Mouse (Mus musculus): ENCODE measurements at regions not wholly inside any gene's neighbourhood (a gene's known extent, or its start where the extent isn't known, plus 50 kb on each side); places are given as distances from the start of the nearest gene placed in this dataset.

DNA sequence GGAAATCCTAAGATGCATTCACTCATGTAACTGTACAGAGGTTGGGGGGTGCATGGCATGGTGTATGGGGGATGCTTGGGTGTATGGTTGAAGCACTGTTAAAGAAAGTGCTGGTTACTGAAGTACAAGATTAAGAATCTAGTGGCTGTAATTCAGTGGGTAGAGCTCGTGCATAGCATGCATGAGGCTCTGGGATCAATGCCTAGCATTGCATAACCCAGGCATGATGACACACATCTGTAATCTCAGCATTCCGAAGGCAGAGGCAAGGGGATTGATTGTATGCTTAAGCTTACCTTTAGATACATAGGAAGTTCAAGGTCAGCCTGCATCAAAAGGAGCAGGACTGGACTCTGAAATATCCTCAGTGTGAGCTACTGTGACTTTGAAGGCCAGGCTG lies 67.7 kb upstream of the Zfp280d start:
- TF ChIP-seq HCFC1 (IDR thresholded peaks at IDR 0.05; ENCODE audit: borderline replicate concordance, insufficient read depth, low read length) = no peak
- TF ChIP-seq MAFK (IDR thresholded peaks at IDR 0.05; ENCODE audit: insufficient read depth, low read depth, low read length) = no peak
- no peak for TF ChIP-seq ZC3H11A (IDR thresholded peaks at IDR 0.05; ENCODE audit: borderline replicate concordance, low read depth, low read length)
- no peak for TF ChIP-seq CHD2 (IDR thresholded peaks at IDR 0.05; ENCODE audit: low read depth, low read length)
